Mouse (Mus musculus) kidney, adult 2 months (tissue): ENCODE results near the gene Usp33. TPM values are rescaled to one million over a fixed set of nuclear protein-coding genes. Genes with fewer than 3 reads are reported as not detected.

Experiments
- DNase-seq: peaks from one replicate; pipeline ENCODE4 v3.0.0; 2021
- H3K27ac ChIP-seq: fragments of 200-500 bp; 2 replicates; pipeline ENCODE4 v1.5.1; 2012; ENCODE audit warnings: low read depth, low read length, control low read depth, inconsistent platforms; ENCODE audit not compliant: insufficient read depth
- H3K27me3 ChIP-seq: fragments of 200-500 bp; replicated peaks from 2 replicates; pipeline ENCODE4 v1.6.1; 2012; ENCODE audit warnings: mild to moderate bottlenecking, moderate library complexity, low read length, inconsistent platforms; ENCODE audit not compliant: control insufficient read depth, insufficient read depth
- H3K36me3 ChIP-seq: fragments of 200-500 bp; 2 replicates; pipeline ENCODE4 v1.6.1; 2012; ENCODE audit warnings: mild to moderate bottlenecking, moderate library complexity, low read length, inconsistent platforms; ENCODE audit not compliant: control insufficient read depth, insufficient read depth
- H3K4me1 ChIP-seq: fragments of 200-500 bp; 2 replicates; pipeline ENCODE4 v1.6.1; 2011; ENCODE audit warnings: low read length; ENCODE audit not compliant: control insufficient read depth, insufficient read depth
- H3K4me3 ChIP-seq: fragments of 200-500 bp; 2 replicates; pipeline ENCODE4 v1.5.1; 2011; ENCODE audit warnings: mild to moderate bottlenecking, low read depth, low read length, control low read depth; ENCODE audit not compliant: insufficient read depth
- CTCF ChIP-seq: fragments of 200-500 bp; conservative IDR thresholded peaks from 2 replicates; pipeline ENCODE4 v1.5.1; 2011; ENCODE audit warnings: low read depth, mild to moderate bottlenecking, control low read depth, low read length, moderate library complexity, mixed read lengths; ENCODE audit not compliant: insufficient read depth, insufficient read length
- POLR2A ChIP-seq: fragments of 200-500 bp; IDR thresholded peaks from one replicate; pipeline ENCODE4 v1.6.1; 2011; ENCODE audit warnings: low read depth, low read length, control low read depth
- WGBS: fragments of 180-500 bp; shearing (Covaris S2); methylation state at CpG from one replicate; pipeline ENCODE4 v1.1.7; 2018; 5-methylcytosine and 5-hydroxymethylcytosine counted together
- polyA plus RNA-seq: library from polyadenylated mRNA; depleted of rRNA; stranded (reverse); fragments of >200 nt; gene quantifications from 2 replicates; pipeline ENCODE4 v1.2.3, GENCODE M21; 2012

The Usp33 gene
- polyA plus RNA-seq, 1 experiment: 21.0 TPM

- no peaks in the 10 kb centered on the region for H3K36me3 ChIP-seq
- H3K4me1 ChIP-seq: peaks cover 57% of the 10 kb centered on the region
- H3K27me3 ChIP-seq: no peaks in the 10 kb centered on the region
- 53% methylated on average over 7 of the region's 7 CpGs for WGBS
- TF ChIP-seq POLR2A: no peak
- no peak for TF ChIP-seq CTCF
- H3K27ac ChIP-seq: peak overlapping the region; percentile 69; the same call in 1 of the 2 replicates
- H3K4me3 ChIP-seq: no peak overlapping the region
- peak; percentile 62 for DNase-seq
These were observed 55.8 kb downstream of the Usp33 start for GRCm38 (mm10) chr3:152401964-152402670.

GRCm38 (mm10) chr3:152402671-152403066 lies 56.4 kb downstream of the Usp33 start:
- peak overlapping the region; percentile 69; the same call in 1 of the 2 replicates for H3K27ac ChIP-seq
- WGBS: 50% methylated on average over 3 of the region's 3 CpGs

GRCm38 (mm10) chr3:152403827-152404226 lies 57.5 kb downstream of the Usp33 start:
- no peaks in the 10 kb centered on the region for H3K27me3 ChIP-seq
- H3K36me3 ChIP-seq: no peaks in the 10 kb centered on the region
- no peak overlapping the region for H3K4me3 ChIP-seq
- H3K27ac ChIP-seq: peak overlapping the region; percentile 98
- 39% methylated on average over 2 of the region's 2 CpGs for WGBS
- H3K4me1 ChIP-seq: peaks cover 54% of the 10 kb centered on the region
- peak; percentile 86 for DNase-seq
- TF ChIP-seq POLR2A (no peak), CTCF (no peak)

More at GRCm38 (mm10) chr3:152402671-152403066, 56.4 kb downstream of the Usp33 start:
- Histone ChIP-seq H3K36me3 (no peaks in the 10 kb centered on the region), H3K4me1 (peaks cover 56% of the 10 kb centered on the region), H3K4me3 (no peak overlapping the region), H3K27me3 (no peaks in the 10 kb centered on the region)
- TF ChIP-seq POLR2A (no peak), CTCF (no peak)
- DNase-seq: no peak

- TF ChIP-seq CTCF (no peak), POLR2A (no peak)
- Histone ChIP-seq H3K27ac (peak overlapping the region; percentile 23; the same call in 1 of the 2 replicates), H3K4me1 (peaks cover 47% of the 10 kb centered on the region), H3K27me3 (no peaks in the 10 kb centered on the region), H3K36me3 (no peaks in the 10 kb centered on the region), H3K4me3 (no peak overlapping the region)
- 90% methylated on average over 7 of the region's 7 CpGs for WGBS
- DNase-seq: no peak
These were observed 59.1 kb downstream of the Usp33 start for GRCm38 (mm10) chr3:152405420-152405819.

GRCm38 (mm10) chr3:152405978-152406640 lies 59.8 kb downstream of the Usp33 start:
- Histone ChIP-seq H3K36me3 (no peaks in the 10 kb centered on the region), H3K27me3 (no peaks in the 10 kb centered on the region), H3K27ac (peak overlapping the region; percentile 28; the same call in 1 of the 2 replicates), H3K4me1 (peaks cover 51% of the 10 kb centered on the region), H3K4me3 (no peak overlapping the region)
- 38% methylated on average over 4 of the region's 4 CpGs for WGBS
- TF ChIP-seq POLR2A (no peak), CTCF (no peak)
- peak; percentile 21 for DNase-seq

GRCm38 (mm10) chr3:152410980-152411551 lies 64.8 kb downstream of the Usp33 start:
- Histone ChIP-seq H3K36me3 (no peaks in the 10 kb centered on the region), H3K4me1 (peaks cover 26% of the 10 kb centered on the region), H3K4me3 (no peak overlapping the region), H3K27ac (no peak overlapping the region; the same call in 1 of the 2 replicates), H3K27me3 (no peaks in the 10 kb centered on the region)
- DNase-seq: no peak
- 49% methylated on average over 7 of the region's 7 CpGs for WGBS
- no peak for TF ChIP-seq CTCF
- no peak for TF ChIP-seq POLR2A

GRCm38 (mm10) chr3:152412362-152412761 lies 66.1 kb downstream of the Usp33 start:
- Histone ChIP-seq H3K4me1 (peaks cover 19% of the 10 kb centered on the region), H3K27me3 (no peaks in the 10 kb centered on the region), H3K27ac (no peak overlapping the region), H3K36me3 (no peaks in the 10 kb centered on the region), H3K4me3 (no peak overlapping the region)
- DNase-seq: no peak
- WGBS: 79% methylated on average over 4 of the region's 4 CpGs
- TF ChIP-seq CTCF: no peak
- TF ChIP-seq POLR2A: no peak
